Mouse (Mus musculus) testis, postnatal 14 days (tissue): ENCODE results near the gene St3gal2.
A peak's percentile ranks its signal among the peaks of the same experiment; 100 is the strongest.
"Not testable (repeated sequence)": the region's sequence is repeated elsewhere in the genome, so short reads cannot be mapped to it uniquely, and the experiment has no call there.

ENCODE experiments used
- DNase-seq: peaks from one replicate; pipeline ENCODE4 v3.0.0; 2021; ENCODE audit warnings: low spot score

Gene St3gal2

GRCm38 (mm10) chr8:110996641-110997430 lies 77.1 kb downstream of the St3gal2 start:
- DNase-seq = no peak

- DNase-seq = peak; percentile 89
These were observed 78.1 kb downstream of the St3gal2 start, which contains the start of gene Ddx19a for GRCm38 (mm10) chr8:110997547-110998531. TSS of gene Ddx19a (minus strand) at chr8:110997800.

DNA sequence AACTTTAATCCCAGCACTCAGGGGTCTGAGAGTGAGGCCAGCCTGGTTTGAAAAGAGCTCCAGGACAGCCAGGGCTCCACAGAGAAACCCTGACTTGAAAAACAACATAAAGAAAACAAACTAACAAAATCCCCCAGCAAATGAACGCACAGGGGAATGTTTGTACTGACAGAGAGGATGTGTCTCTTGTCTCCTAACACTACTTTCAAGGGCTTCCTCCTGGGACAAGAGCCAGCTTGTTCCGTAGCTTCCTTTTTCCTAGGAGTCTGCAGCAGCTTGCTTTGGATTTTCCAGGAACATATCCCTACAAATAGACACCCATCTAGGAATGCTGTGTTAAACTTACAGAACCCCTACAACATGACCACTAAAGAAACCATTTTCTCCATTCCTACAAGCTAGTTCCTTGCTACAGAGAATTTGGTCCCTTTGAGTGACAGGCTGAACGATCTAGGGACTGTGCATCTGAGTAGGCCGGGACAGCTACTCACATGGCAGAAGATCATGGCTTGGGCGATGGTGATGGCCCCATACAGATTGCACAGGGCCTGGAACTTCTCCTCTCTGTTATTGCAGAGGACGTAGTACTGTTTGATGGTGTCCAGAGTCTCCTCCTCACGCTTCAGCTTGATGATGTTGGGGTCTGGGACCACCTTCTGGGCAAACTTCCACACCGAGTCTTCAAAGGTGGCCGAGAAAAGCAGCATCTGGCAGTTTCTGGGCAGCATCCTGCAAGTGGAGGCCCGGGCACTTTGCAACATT lies 90.7 kb downstream of the St3gal2 start:
- not testable (repeated sequence) for DNase-seq
